Mouse (Mus musculus) left cerebral cortex, postnatal 14 days (tissue): ENCODE measurements at regions not wholly inside any gene's neighbourhood (a gene's known extent, or its start where the extent isn't known, plus 50 kb on each side); places are given as distances from the start of the nearest gene placed in this dataset.
"Not testable (repeated sequence)": the region's sequence is repeated elsewhere in the genome, so short reads cannot be mapped to it uniquely, and the experiment has no call there.

Experiments
- DNase-seq, 2 experiments: peaks; one replicate each; pipeline ENCODE4 v3.0.0; 2021 to 2022; ENCODE audit warnings: low spot score in 2 of 2, mixed read lengths in 1 of 2
- intact Hi-C: fragments of 180-260 bp; cut with DNase I; formaldehyde crosslinking; loops from one replicate; pipeline ENCODE4 v1.15.1; 2025

DNA sequence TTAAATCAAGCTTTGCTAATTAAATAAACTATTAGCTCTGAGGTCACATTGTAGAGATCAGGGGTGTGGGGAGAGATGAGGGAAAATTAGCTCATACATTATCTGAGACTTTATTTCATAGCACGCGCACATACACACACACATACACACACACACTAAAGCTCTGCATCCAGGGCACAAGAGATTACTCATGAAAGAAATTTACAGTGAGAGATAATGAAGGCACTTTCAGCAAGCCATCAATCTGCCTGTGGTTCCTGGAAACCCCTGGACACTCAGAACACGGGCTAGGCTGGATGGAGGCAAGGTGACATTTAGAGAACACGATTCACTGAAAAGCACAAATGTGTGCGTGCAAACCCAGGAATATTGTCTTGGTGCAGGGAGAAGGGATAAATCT lies 60.2 kb downstream of the Scg2 start:
- intact Hi-C loops, result no loop called here
- no peak for DNase-seq

DNA sequence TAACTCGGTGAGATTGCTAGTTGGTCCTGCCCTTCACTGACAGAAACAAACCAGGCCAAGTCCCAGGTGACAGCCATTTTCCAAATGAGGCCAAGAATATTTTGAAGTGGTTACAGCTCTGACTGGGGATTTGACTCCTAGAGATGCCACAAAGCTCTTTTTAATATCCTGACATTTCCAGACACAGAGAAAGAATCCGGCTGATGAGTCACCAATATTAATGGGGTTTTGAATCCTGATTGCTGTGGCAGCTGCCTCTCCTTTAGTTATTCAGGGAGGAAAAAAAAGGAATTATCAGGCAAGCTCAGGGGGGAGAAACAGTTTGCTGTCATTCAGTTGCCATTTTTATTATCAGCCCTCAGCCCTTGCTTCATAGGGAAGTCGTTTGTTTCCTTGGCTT lies 65.1 kb downstream of the Scg2 start:
- intact Hi-C loops, result no loop called here
- DNase-seq, result no peak

DNA sequence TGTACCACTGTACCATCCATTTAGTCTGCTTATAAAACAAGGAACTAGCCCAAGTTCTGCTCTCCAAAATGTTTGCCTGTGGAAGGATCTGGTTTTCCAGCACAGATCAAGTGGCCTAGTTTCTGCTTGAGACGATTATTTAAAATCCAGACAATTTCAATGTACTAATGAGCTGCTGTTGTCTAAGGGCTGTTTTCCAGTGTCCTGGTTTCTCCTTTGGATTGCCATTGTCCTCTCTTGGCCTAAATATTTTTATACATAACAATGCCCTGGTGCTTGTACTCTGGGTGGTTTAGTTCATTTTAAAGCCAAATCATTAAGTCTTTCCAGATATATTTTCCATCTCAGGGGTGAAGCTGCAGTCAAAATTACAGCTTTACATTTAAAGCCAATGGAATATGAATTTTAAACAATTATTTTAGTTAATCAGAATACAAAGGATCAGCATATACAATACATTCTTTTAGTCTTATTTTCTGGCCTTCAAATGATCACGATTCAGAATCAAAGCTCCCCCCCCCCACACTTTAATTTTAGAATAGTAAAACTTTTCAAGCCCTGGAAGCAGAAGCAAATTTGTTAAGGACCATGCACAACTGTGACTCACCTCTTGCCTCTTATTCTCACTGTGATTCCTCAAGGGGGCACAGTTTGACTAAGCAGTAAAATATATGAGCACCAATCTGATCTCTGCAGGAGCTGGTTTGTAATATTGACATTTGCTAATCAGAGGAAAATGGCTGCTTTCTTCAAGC lies 82.5 kb downstream of the Scg2 start:
- no peak for DNase-seq
- intact Hi-C loops, result no loop called here

GRCm38 (mm10) chr1:79346511-79346910 lies 93.4 kb downstream of the Scg2 start:
- DNase-seq, result no peak

GRCm38 (mm10) chr1:79335480-79336114 lies 104.3 kb downstream of the Scg2 start:
- intact Hi-C loops, result no loop called here
- peak in 1 of 2 experiments; percentile 20 for DNase-seq

More at GRCm38 (mm10) chr1:79346511-79346910, 93.4 kb downstream of the Scg2 start:
- intact Hi-C loops, result no loop called here

- intact Hi-C loops, result loop anchor here (10.0 kb wide), 1 partner anchor 118 kb away; no protein-coding TSS in a partner anchor
- DNase-seq, result no peak
These were observed 122.7 kb downstream of the Scg2 start for GRCm38 (mm10) chr1:79317194-79317593.

- no peak for DNase-seq
- intact Hi-C loops, result loop anchor here (10.0 kb wide), 1 partner anchor 120 kb away; no protein-coding TSS in a partner anchor
These were observed 125.1 kb downstream of the Scg2 start for GRCm38 (mm10) chr1:79314774-79315173.

GRCm38 (mm10) chr1:79312153-79312552 lies 127.8 kb downstream of the Scg2 start:
- intact Hi-C loops, result loop anchor here (10.0 kb wide), 1 partner anchor 123 kb away; no protein-coding TSS in a partner anchor
- DNase-seq, result peak; percentile 16 to 49

DNA sequence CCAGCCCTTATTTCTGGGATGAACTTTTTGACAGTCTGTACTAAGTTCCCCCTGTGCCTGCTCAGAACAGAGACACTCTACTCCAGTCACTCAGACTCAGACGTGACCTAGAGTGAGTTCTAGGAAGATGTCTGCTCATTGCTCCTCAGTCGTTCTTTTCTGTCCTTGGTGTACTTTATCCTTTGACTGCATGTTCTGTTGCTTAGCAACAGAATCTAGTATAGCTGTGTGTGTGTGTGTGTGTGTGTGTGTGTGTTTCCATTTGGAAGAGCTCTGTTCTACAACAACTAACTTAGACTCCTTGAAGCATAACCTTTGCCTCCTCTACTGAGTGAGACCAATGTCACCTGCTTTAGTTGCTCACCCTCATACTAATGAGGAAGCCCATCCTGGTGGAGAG lies 136.3 kb downstream of the Scg2 start:
- DNase-seq, result peak; percentile 3 to 15
- intact Hi-C loops, result no loop called here

GRCm38 (mm10) chr1:79299639-79300038 lies 140.3 kb downstream of the Scg2 start:
- intact Hi-C loops, result no loop called here
- no peak for DNase-seq

- intact Hi-C loops, result no loop called here
- peak; percentile 5 to 16 for DNase-seq
These were observed 180.2 kb downstream of the Scg2 start for GRCm38 (mm10) chr1:79259726-79260125.

DNA sequence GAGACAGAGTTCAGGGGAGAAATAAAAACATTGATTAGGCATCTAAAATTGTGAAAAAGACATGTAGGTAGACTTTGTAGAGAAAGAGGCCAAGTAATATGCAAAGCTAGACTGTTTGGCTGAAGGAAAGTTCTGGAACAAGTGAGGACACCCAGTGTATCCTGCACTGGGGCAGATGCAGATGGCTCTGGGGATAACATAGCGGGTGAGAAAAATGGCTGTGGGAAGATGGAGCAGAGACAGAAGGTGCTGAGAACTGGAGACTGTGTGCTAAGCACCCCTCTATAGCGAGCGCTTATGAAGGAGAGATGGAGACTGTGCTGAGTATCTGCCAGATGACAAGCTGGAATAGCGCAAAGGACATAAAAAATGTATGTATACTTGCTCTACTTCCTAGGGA lies 226.9 kb downstream of the Scg2 start:
- DNase-seq, result no peak
- intact Hi-C loops, result no loop called here

GRCm38 (mm10) chr1:79212471-79212870 lies 227.4 kb downstream of the Scg2 start:
- peak; percentile 6 to 13 for DNase-seq

DNA sequence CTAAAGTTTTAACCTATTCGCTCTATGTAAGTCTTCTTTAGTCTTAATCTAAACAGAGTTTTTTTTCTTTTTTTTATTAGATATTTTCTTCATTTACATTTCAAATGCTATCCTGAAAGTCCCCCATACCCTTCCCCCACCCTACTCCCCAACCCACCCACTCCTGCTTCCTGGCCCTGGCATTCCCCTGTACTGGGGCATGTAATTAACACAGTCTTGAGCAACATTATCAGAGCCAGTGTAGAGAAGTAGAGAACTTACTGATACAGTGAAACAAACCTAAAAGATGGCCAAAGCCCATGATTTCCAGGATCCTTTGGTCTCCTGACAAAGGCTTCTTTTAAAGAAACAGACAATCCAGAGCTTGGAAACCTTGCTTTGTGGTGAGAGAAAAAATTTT lies 227.9 kb downstream of the Scg2 start:
- DNase-seq, intact Hi-C loops: not testable (repeated sequence)

More at GRCm38 (mm10) chr1:79212471-79212870, 227.4 kb downstream of the Scg2 start:
- intact Hi-C loops, result no loop called here

DNA sequence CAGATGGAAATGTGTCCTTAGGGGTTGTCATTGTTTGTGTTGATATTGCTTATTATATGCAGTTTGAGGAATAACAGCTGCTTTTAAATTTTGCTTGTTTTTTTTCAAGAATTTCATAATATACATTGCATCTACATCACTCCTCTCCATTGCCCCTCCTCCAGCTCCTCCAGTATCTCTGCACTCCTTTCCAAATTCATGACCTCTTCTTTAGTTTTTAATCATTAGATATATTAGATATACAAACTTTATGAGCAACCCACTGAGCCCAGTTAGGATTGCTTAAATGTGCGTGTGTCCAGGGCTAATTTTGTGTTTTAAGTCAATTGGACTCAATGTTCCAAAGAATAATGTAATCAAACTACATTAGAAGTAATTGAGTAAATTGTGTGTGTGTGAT lies 232.7 kb downstream of the Scg2 start:
- DNase-seq, result no peak
- intact Hi-C loops, result no loop called here

DNA sequence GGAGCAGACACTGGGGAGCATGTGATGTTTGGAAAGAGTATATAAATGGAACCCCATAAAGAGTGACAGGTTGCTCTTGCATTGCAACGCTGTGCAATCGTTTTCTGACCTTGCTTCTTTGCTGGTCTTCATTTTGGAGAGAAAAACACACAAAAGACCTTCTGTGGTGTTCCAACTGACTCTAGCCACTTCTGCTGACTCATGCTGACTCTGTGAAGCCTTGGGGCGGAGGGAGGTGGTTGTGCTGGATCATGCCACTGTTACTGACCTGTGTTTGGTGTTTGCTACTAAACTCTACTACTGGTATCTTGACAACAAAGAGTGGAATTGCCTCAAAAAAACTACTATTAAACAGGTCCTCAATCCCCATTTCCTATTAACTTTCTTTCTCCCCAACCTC lies 242.2 kb downstream of the Scg2 start:
- DNase-seq, result no peak
- intact Hi-C loops, result loop anchor here (10.0 kb wide), 1 partner anchor 473 kb away; no protein-coding TSS in a partner anchor

DNA sequence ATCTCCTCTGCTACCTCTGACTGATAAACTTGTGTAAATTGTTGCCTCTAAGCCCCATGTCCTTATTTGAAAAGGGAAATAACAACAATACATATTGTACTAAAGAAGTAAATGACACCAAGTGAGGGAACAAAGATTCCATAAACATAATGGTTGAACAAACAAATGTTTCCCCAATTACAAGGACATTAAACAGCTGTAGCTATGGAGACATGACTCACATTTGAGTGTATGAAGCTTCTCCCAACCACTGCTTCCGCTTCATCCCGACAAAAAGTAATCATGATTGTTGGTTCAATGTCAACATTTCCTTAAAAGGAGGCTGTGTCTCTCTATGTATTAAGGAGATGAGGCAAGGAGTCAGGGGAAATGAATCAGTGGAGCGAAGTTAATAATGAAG lies 248.9 kb downstream of the Scg2 start:
- intact Hi-C loops, result loop anchor here (10.0 kb wide), 1 partner anchor 466 kb away; no protein-coding TSS in a partner anchor
- no peak for DNase-seq

- DNase-seq, result no peak
- intact Hi-C loops, result no loop called here
These were observed 256.1 kb downstream of the Scg2 start for GRCm38 (mm10) chr1:79183534-79184411.

DNA sequence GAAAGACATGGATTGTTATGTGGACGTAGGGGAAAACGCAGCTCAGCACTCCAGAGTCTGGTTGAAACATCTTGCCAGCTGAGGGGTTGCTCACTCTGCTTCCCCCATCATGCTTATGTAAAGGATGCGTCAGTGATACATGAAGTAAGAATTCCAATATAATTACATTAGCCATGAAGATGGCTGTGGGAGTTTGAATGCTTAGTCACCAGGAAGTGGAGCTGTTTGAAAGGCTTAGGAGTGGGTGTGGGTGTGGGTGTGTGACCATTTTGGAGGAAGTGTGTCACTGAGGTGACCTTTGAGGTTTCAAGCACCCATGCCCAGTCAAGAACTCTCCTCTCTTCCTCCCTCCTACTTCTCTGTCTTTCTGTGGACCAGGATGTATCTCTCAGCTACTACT lies 295.8 kb downstream of the Scg2 start:
- no peak for DNase-seq
- intact Hi-C loops, result no loop called here
